Mouse (Mus musculus) bone marrow macrophage, adult 2 months (primary cell): ENCODE data around the gene Gm1527. TPM values are rescaled to one million over a fixed set of nuclear protein-coding genes. Genes with fewer than 3 reads are reported as not detected.
"Not testable (repeated sequence)": the region's sequence is repeated elsewhere in the genome, so short reads cannot be mapped to it uniquely, and the experiment has no call there.

ENCODE experiments used
- H3K27ac ChIP-seq: 2 replicates; pipeline ENCODE4 v1.5.1; 2012; ENCODE audit warnings: low read depth, low read length; ENCODE audit not compliant: insufficient read depth
- H3K4me1 ChIP-seq: 2 replicates; pipeline ENCODE4 v1.6.1; 2012; ENCODE audit warnings: low read length; ENCODE audit not compliant: control insufficient read depth, insufficient read depth
- H3K4me3 ChIP-seq: 2 replicates; pipeline ENCODE4 v1.5.1; 2012; ENCODE audit warnings: mild to moderate bottlenecking, low read length, moderate library complexity; ENCODE audit not compliant: insufficient read depth
- CTCF ChIP-seq: IDR thresholded peaks from 2 replicates; pipeline ENCODE4 v1.5.1; 2012; ENCODE audit warnings: low read depth, mild to moderate bottlenecking, low read length, moderate library complexity
- POLR2A ChIP-seq: IDR thresholded peaks from 2 replicates; pipeline ENCODE4 v1.6.1; 2012; ENCODE audit warnings: mild to moderate bottlenecking, low read depth, low read length, borderline replicate concordance
- polyA plus RNA-seq: library from polyadenylated mRNA; stranded (reverse); fragments of >200 nt; gene quantifications from 2 replicates; pipeline ENCODE4 v1.2.4, GENCODE M21; 2012; ENCODE audit not compliant: missing spikeins, insufficient read depth, insufficient read length

Gm1527 gene
- polyA plus RNA-seq, result not detected in 2 replicates

DNA sequence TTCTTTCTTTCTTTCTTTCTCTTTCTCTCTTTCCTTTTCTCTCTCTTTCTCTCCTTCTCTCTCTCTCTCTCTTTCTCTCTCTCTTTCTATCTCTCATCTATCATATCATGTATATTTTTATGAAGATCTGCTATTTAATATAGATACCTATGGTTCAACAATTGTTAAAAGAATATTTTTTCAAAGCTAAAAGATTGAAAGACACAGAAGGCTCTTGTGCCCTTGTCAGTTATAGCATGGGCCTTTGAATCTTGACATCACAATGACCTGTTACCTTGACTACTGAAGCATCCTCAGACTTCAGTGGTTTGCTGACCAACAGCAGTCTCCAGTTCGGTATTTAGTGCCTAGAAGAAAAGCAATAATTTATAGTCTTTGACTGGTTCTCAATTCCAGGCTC, at the start of gene Gm1527:
TSS of gene Gm1527 (plus strand) at position 301 of the 400 bp plus-strand sequence.
- TF ChIP-seq POLR2A, result no peak
- no peak for TF ChIP-seq CTCF
- Histone ChIP-seq H3K4me3 (no peak within 1 kb of the TSS), H3K27ac (no peak within 1 kb of the TSS), H3K4me1 (no peaks in the 10 kb centered on the region)

DNA sequence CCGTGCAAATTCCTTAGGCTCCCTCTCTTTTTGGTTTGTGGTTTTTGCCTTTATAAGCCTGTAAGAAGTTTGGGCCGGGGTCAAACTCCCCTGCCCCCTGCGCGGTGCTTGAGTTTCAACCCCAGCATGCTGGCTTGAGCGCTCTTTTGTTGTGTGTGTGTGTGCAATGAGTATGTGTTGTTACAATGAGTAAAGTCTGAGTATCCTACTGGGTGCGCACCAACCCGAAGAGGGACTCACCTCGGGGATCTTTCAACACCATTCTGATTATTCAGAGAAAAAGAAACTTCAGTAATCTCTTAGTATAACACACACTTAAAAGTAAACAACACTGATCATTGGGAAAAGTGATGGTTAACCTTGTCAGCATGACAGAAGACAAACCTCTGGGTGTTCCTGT, 49.2 kb upstream of the Gm1527 start:
- Histone ChIP-seq H3K4me3 (no peak overlapping the region), H3K27ac (no peak overlapping the region), H3K4me1 (no peaks in the 10 kb centered on the region)
- TF ChIP-seq POLR2A (no peak), CTCF (no peak)

DNA sequence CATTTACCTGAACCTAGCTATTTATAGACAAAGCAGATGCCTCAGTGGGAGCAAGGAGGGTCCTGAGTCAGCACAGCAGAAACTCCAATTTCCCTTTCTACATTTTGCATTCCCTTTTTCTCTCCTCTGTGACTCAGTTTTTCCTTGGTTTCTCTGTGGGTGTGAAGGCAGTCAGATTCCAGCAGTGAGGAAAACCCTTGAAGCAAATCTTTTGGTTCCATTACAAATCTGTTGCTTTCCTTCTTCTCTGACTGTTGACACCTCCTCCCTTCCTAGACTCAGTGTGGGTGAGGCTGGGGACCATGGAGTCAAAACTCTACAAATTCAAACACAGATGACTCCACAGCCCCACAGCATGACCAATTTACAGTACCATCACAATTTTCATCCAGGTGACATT, 45.3 kb upstream of the Gm1527 start:
- H3K4me1 ChIP-seq, result no peaks in the 10 kb centered on the region
- no peak overlapping the region for H3K4me3 ChIP-seq
- TF ChIP-seq CTCF, result no peak
- no peak for TF ChIP-seq POLR2A
- H3K27ac ChIP-seq, result no peak overlapping the region

DNA sequence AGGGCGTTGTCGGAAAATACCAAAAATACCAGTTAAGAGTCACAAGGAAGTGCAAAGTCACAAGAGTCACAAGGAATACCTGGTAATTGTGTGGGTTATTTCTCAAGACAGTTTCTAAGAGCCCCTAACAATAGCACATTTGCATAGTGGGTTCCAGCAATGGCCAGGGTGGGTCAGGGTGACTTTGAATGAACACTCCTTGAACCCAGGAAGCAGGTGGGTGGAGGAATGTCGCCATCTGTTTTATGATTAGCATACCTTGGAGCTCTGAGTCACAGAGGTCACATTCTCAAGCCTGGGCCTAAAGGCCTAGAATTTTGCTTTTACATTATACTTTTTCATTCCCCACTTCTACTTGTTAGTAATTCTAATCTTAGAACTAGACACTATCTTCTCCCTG, 40.2 kb upstream of the Gm1527 start:
- H3K27ac ChIP-seq, H3K4me1 ChIP-seq, H3K4me3 ChIP-seq: not testable (repeated sequence)

DNA sequence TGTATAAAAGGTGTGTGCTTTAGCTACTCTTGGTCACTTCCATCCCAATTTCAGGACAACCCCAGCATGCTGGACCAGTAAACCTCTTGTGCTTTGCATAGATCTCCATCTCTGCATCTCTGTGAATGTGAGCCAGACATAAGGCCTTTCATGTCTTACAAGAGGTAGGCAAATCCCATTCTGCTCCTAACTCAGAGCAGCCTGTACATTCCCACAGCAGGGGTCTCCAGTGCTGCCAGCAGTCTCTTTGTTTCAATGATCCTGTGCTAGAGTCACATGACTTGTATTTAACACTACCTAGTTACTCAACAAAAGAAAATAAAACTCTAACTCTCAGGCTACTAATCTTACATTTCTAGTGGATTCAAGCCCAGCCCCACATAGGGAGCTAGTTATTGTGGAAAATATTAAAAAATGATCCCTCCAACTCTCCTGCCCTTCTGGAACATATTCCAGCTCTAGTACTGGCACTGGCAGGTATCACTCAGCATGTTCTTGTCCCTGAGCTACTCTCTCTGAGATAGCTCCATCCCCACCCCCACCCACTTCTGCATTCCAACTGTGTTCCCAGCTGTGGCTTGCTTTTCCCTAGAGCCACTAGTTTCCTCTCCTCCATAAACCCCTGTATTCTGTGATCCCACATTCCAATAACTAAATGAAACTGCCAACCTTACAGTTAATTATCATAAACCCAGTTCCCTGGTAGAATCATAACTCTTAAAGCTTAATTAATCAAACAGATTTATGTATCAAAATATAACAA, 32.6 kb upstream of the Gm1527 start:
- H3K4me3 ChIP-seq, H3K4me1 ChIP-seq, H3K27ac ChIP-seq: not testable (repeated sequence)

DNA sequence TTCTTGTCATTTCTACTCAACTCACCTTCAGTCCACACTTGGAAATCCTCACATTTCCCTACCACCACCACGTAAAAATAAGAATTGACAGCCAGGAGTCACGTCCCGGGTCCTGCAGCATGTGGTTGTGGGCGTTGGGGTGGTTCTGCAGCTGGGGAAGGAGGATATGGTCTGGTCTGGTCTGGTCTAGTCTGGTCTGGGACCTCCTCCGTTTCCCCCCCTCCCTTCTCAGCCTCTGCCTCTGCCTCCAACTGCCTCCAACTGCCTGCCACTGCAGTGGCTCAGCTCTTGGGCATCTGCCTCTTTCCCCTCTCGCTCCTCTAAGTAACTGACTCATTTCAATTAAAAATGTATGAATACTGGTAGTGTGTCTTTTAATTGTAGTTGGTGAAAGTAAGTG, 4.5 kb downstream of the Gm1527 start:
- not testable (repeated sequence) for H3K4me3 ChIP-seq, H3K27ac ChIP-seq, H3K4me1 ChIP-seq

DNA sequence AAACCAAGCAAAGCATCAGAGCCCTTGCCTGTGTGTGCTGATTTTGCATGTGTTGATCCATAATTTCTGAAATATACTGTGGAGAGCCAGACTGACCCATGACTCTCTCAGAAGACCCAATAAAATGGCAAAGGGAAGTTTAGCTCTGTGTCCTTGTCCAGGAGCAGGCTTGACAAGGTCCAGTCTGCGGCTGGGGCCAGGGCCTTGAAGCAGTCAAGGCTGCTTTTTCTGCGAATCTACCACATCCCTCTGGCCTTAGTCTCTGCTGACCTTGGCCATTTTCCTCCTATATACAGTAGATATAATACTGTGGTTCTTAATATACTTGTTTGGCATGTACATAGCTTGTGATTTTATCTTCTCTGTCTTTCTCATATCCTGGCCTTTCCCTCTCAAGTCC, 73.5 kb downstream of the Gm1527 start:
- H3K4me1 ChIP-seq, result no peaks in the 10 kb centered on the region
- no peak overlapping the region for H3K27ac ChIP-seq
- TF ChIP-seq CTCF, result no peak
- no peak for TF ChIP-seq POLR2A

DNA sequence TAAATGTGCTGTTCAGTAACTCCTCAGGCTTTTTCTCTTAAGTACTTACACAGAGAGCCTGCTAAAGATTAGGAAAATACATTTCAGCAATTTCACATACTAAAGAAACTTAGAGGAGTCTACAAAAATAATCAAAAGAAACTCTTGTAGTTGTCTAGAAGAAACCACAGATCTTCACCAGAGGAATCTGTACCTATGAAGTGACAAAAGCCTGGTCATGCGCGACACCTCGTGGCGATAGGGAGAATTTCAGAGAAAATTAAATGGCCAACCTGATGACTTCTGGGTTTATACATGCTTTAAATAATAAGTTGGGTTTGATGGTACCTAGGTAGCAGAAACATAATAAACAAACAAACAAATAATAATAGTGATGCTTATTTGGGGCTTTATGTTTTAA, 76.4 kb downstream of the Gm1527 start:
- H3K27ac ChIP-seq, result no peak overlapping the region
- TF ChIP-seq POLR2A, result no peak
- no peak for TF ChIP-seq CTCF

More for the DNA sequence above, 73.5 kb downstream of the Gm1527 start:
- no peak overlapping the region for H3K4me3 ChIP-seq

More for the DNA sequence above, 76.4 kb downstream of the Gm1527 start:
- H3K4me3 ChIP-seq, result no peak overlapping the region
- H3K4me1 ChIP-seq, result no peaks in the 10 kb centered on the region

Other genes starting within 250 kb of the Gm1527 start
- not detected in 2 replicates for gene Slc2a2, start 194.7 kb upstream of the Gm1527 start, polyA plus RNA-seq
- 5.7 and 7.2 TPM in 2 replicates for gene Eif5a2, start 111.3 kb upstream of the Gm1527 start, polyA plus RNA-seq
- gene Rpl22l1, start 87.2 kb upstream of the Gm1527 start, polyA plus RNA-seq, result 236 and 242 TPM in 2 replicates
- not detected in 2 replicates for gene Egfem1, start 189.4 kb downstream of the Gm1527 start, polyA plus RNA-seq